Mouse (Mus musculus): ENCODE results near the gene Gm12887.

Gm12887 gene

GRCm38 (mm10) chr4:121622003-121622402, at the start of gene Gm12887:
Gene Gm12887 (minus strand): TSS chr4:121622103.
- no peak for DNase-seq

DNA sequence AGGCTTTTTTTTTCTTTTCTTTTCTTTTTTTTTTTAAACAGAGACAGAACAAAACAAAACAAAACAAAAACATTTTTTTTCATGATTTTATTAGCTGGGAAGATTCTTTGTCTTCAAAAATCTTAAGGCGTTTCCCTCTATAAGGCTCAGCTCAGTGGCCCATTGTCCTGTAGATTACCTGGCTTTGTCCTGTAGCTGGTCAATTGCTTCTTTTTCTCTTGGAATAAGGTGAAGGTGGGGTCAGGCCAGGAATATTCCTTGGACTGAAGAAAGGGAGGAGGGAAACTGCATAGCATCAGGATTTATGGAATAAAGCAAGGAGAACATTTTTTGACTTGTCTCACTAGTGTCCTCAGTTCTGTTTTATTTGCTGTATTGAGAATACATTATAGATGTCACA, 35.1 kb upstream of the Gm12887 start:
- no peak for DNase-seq
